Mouse (Mus musculus): ENCODE results near the gene Otop3.

GRCm38 (mm10) chr11:115326730-115327129, 7.8 kb upstream of the Otop3 start:
- no peak for TF ChIP-seq EP300 (IDR thresholded peaks at IDR 0.05; ENCODE audit: low read depth)
- TF ChIP-seq CTCF (IDR thresholded peaks at IDR 0.05; ENCODE audit: low read depth) = no peak
